Mouse (Mus musculus) midbrain, embryonic 14.5 days (tissue): ENCODE measurements around the gene Plxdc1. TPM values are rescaled to one million over a fixed set of nuclear protein-coding genes. Genes with fewer than 3 reads are reported as not detected.

Source experiments
- ATAC-seq: fragments of 200-750 bp; cut with Nextera tagmentation; 2 replicates; pipeline ENCODE4 v1.8.0; 2017; ENCODE audit warnings: moderate number of reproducible peaks, moderate library complexity; ENCODE audit not compliant: low FRiP score, low TSS enrichment
- DNase-seq: peaks from one replicate; pipeline ENCODE4 v3.0.0-alpha.2; 2015
- H3K27ac ChIP-seq: fragments of 300-500 bp; sonication (generic); replicated peaks from 2 replicates; pipeline ENCODE4 v1.5.1; 2014; ENCODE audit warnings: mild to moderate bottlenecking, low read depth, low read length, moderate library complexity
- H3K27me3 ChIP-seq: fragments of 300-500 bp; sonication (generic); 2 replicates; pipeline ENCODE4 v1.6.1; 2014; ENCODE audit warnings: low read length, control low read depth, mixed read lengths; ENCODE audit not compliant: control insufficient read depth, insufficient read depth
- H3K36me3 ChIP-seq: fragments of 300-500 bp; sonication (generic); 2 replicates; pipeline ENCODE4 v1.6.1; 2014; ENCODE audit warnings: low read length, control low read depth; ENCODE audit not compliant: control insufficient read depth, insufficient read depth
- H3K4me1 ChIP-seq: fragments of 300-500 bp; sonication (generic); 2 replicates; pipeline ENCODE4 v1.6.1; 2014; ENCODE audit warnings: mild to moderate bottlenecking, antibody characterized with exemption, low read length, control low read depth; ENCODE audit not compliant: control insufficient read depth, insufficient read depth
- H3K4me2 ChIP-seq: fragments of 300-500 bp; sonication (generic); 2 replicates; pipeline ENCODE4 v1.6.1; 2014; ENCODE audit warnings: mild to moderate bottlenecking, low read length, moderate library complexity
- H3K4me3 ChIP-seq: fragments of 300-500 bp; sonication (generic); replicated peaks from 2 replicates; pipeline ENCODE4 v1.5.1; 2014; ENCODE audit warnings: low read depth, low read length
- H3K9ac ChIP-seq: fragments of 300-500 bp; sonication (generic); replicated peaks from 2 replicates; pipeline ENCODE4 v1.6.1; 2014; ENCODE audit warnings: mild to moderate bottlenecking, low read length, moderate library complexity
- H3K9me3 ChIP-seq: fragments of 300-500 bp; sonication (generic); 2 replicates; pipeline ENCODE4 v1.6.1; 2016; ENCODE audit warnings: low read length, control low read depth, mixed read lengths; ENCODE audit not compliant: control insufficient read depth
- WGBS: fragments of 180-500 bp; shearing (Covaris S2); extraction: QIAGEN DNeasy Blood & Tissue Kit; methylation state at CpG from one replicate; pipeline ENCODE4 v1.1.7; 2014; 5-methylcytosine and 5-hydroxymethylcytosine counted together
- polyA plus RNA-seq: library from polyadenylated mRNA; unstranded; fragments of >200 nt; fragmentation: Nextera tagmentation; extraction: Ambion mirVana; gene quantifications from 2 replicates; pipeline ENCODE4 v1.2.1, GENCODE M21; 2014

Gene Plxdc1
- polyA plus RNA-seq, 1 experiment from 2014 or later = 0.96 TPM

GRCm38 (mm10) chr11:97936758-97937157 is 49.5 kb downstream of the Plxdc1 start:
- H3K4me2 ChIP-seq = no peak overlapping the region
- no peak for ATAC-seq
- whole genome bisulfite sequencing = 32% methylated on average over 3 of the region's 3 CpGs
- peak; percentile 72 for DNase-seq
- no peak overlapping the region for H3K4me3 ChIP-seq
- H3K4me1 ChIP-seq = no peaks in the 10 kb centered on the region
- no peak overlapping the region for H3K9ac ChIP-seq
- H3K27me3 ChIP-seq = no peaks in the 10 kb centered on the region
- H3K36me3 ChIP-seq = no peaks in the 10 kb centered on the region
- no peaks in the 10 kb centered on the region for H3K9me3 ChIP-seq
- no peak overlapping the region for H3K27ac ChIP-seq

DNA sequence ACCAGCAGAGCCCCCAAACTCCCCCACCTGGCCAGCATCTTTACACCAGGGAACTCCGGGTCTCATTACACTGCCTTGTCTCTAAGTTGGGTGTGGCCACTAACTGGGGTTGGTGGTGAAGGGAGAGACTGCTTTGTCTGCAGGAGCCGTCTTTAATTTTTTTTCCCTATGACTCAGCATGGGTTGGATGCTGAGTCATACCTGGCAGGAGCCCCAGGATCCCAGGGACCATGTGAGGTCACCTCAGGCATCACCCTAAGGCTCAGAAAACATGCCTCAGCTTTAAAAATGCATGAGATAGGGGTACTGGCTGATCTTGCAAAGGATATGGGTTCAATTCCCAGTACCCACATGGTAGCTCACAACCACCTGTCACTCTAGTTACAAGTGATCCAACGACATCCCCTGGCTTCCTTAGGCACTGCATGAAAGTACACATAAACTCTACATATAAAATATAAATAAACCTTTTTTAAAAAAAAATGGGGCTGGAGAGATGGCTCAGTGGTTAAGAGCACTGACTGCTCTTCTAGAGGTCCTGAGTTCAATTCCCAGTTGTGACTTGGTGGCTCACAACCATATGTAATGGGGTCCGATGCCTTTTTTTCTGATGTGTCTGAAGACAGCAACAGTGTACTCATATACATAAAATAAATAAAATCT is 50.2 kb downstream of the Plxdc1 start:
- no peaks in the 10 kb centered on the region for H3K36me3 ChIP-seq
- DNase-seq = no peak
- no peak overlapping the region for H3K9ac ChIP-seq
- H3K27ac ChIP-seq = no peak overlapping the region
- H3K4me2 ChIP-seq = no peak overlapping the region
- ATAC-seq = no peak
- H3K27me3 ChIP-seq = no peaks in the 10 kb centered on the region
- 52% methylated on average over 4 of the region's 4 CpGs for WGBS
- no peak overlapping the region for H3K4me3 ChIP-seq
- H3K9me3 ChIP-seq = no peaks in the 10 kb centered on the region
- no peaks in the 10 kb centered on the region for H3K4me1 ChIP-seq

- H3K4me3 ChIP-seq = no peak overlapping the region
- H3K4me1 ChIP-seq = no peaks in the 10 kb centered on the region
- no peaks in the 10 kb centered on the region for H3K27me3 ChIP-seq
- 73% methylated on average over 1 of the region's 1 CpGs for WGBS
- no peak overlapping the region for H3K4me2 ChIP-seq
- no peaks in the 10 kb centered on the region for H3K36me3 ChIP-seq
- DNase-seq = no peak
- H3K9me3 ChIP-seq = no peaks in the 10 kb centered on the region
- ATAC-seq = no peak
- no peak overlapping the region for H3K27ac ChIP-seq
- no peak overlapping the region for H3K9ac ChIP-seq
These were observed 52.7 kb downstream of the Plxdc1 start for GRCm38 (mm10) chr11:97933553-97933952.

DNA sequence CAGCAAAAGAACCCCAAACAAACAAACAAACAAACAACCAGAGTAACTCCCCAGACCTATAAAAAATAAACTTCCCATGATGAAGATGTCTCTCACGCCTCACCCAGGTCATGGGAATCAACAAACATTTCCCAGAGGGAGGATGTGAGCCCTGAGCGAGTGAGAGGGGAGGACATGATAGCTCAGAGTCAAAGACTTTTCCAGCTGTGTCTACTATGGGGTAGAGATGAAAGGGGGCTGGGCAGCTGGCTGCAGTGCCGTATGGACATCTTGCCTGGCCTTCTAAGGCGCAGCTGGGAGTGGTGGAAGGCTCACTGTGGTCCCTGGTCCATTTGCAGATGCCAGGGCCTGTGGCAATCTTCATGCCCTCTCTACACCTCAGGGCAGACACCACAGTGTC is 57.3 kb downstream of the Plxdc1 start:
- Histone ChIP-seq H3K27me3 (no peaks in the 10 kb centered on the region), H3K27ac (no peak overlapping the region), H3K36me3 (no peaks in the 10 kb centered on the region), H3K9ac (no peak overlapping the region), H3K9me3 (no peaks in the 10 kb centered on the region), H3K4me3 (no peak overlapping the region), H3K4me1 (no peaks in the 10 kb centered on the region), H3K4me2 (no peak overlapping the region)
- ATAC-seq (no peak), DNase-seq (no peak)
- 73% methylated on average over 4 of the region's 4 CpGs for WGBS

- Histone ChIP-seq H3K4me3 (no peak overlapping the region), H3K9ac (no peak overlapping the region), H3K4me1 (no peaks in the 10 kb centered on the region), H3K36me3 (no peaks in the 10 kb centered on the region), H3K9me3 (no peaks in the 10 kb centered on the region), H3K4me2 (no peak overlapping the region), H3K27ac (no peak overlapping the region), H3K27me3 (no peaks in the 10 kb centered on the region)
- WGBS = 91% methylated on average over 10 of the region's 10 CpGs
- DNase-seq = no peak
- ATAC-seq = no peak
These were observed 62.0 kb downstream of the Plxdc1 start for GRCm38 (mm10) chr11:97924217-97924616.

DNA sequence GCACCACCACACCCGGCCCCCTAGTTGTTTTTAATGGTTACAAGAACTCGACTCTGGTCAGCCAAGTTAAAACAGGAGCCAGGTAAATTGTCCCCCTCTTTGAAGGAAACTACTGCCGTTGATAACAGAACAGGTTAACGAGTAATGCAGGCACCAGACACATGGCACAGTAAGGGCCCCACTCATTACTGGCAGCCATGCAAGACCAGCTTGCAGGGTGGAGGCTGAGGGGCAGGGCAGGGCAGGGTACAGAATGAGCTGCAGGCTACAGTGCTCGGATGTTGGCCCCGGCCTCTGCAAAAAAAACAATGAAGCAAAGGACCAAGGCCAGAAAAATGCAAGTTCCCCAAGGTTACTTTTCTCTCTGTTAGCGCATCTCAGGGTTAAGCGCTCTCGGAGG is 62.6 kb downstream of the Plxdc1 start:
- H3K4me1 ChIP-seq = no peaks in the 10 kb centered on the region
- H3K4me3 ChIP-seq = no peak overlapping the region
- no peaks in the 10 kb centered on the region for H3K27me3 ChIP-seq
- no peak overlapping the region for H3K9ac ChIP-seq
- WGBS = 84% methylated on average over 9 of the region's 9 CpGs
- ATAC-seq = no peak
- H3K36me3 ChIP-seq = no peaks in the 10 kb centered on the region
- no peak for DNase-seq
- no peak overlapping the region for H3K4me2 ChIP-seq
- no peak overlapping the region for H3K27ac ChIP-seq
- no peaks in the 10 kb centered on the region for H3K9me3 ChIP-seq

DNA sequence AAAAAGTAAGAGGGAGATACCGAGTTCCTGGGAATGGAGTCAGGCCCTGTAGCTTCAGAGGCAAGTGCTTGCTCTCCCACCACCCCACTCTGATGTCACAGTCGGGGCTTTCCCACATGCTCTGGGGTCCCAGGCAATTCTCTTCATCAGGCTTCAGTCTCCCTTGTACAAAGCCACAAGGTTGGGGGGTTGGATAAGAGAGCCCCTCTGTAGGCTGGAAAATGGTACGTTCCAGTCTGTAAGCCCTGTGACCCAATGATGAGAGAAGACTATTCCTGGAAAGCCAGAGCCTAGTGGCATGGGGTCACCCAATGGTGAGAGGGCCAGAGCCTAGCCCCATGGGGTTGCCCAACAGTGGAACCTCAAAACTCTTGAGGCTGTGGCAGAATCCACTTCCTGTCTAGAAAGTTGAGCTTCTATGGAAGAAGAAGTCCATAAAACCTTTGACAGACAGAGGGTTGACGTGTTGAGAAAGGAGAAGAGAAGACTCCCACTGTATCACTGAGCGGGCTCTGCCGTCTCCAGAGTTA is 70.2 kb downstream of the Plxdc1 start:
- 97% methylated on average over 6 of the region's 6 CpGs for WGBS
- Histone ChIP-seq H3K4me3 (no peak overlapping the region), H3K27me3 (no peaks in the 10 kb centered on the region), H3K36me3 (no peaks in the 10 kb centered on the region), H3K4me2 (no peak overlapping the region), H3K9ac (no peak overlapping the region), H3K27ac (no peak overlapping the region), H3K9me3 (no peaks in the 10 kb centered on the region), H3K4me1 (no peaks in the 10 kb centered on the region)
- ATAC-seq = no peak
- DNase-seq = no peak

DNA sequence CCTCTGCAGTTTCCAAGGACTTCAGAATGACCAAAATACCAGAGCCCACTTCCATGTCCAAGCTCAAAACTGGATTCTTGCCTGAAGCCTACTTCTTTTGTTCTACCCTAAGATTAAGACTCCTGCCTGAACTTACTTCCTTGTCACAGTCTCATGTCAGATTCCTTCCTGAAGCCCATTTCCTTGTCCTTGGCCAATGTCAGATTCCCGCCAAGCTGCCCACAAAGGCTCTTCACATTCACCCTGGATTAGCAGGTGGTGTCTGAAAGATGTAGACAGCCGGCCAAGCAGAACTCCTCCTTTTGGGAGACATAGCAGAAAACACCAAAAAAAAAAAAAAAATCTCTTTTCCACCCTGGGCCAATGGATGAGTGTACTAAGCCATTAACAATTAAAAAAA is 70.8 kb downstream of the Plxdc1 start:
- Histone ChIP-seq H3K27me3 (no peaks in the 10 kb centered on the region), H3K9me3 (no peaks in the 10 kb centered on the region), H3K4me1 (no peaks in the 10 kb centered on the region), H3K27ac (no peak overlapping the region), H3K9ac (no peak overlapping the region), H3K36me3 (no peaks in the 10 kb centered on the region), H3K4me2 (no peak overlapping the region), H3K4me3 (no peak overlapping the region)
- no peak for DNase-seq
- ATAC-seq = no peak
- WGBS = 85% methylated on average over 2 of the region's 2 CpGs

GRCm38 (mm10) chr11:97913111-97913510 is 73.1 kb downstream of the Plxdc1 start:
- H3K4me3 ChIP-seq = no peak overlapping the region
- ATAC-seq (no peak), DNase-seq (no peak)

More at GRCm38 (mm10) chr11:97913111-97913510, 73.1 kb downstream of the Plxdc1 start:
- 90% methylated on average over 14 of the region's 14 CpGs for WGBS
- Histone ChIP-seq H3K4me1 (no peaks in the 10 kb centered on the region), H3K36me3 (no peaks in the 10 kb centered on the region), H3K4me2 (no peak overlapping the region), H3K9me3 (no peaks in the 10 kb centered on the region), H3K9ac (no peak overlapping the region), H3K27ac (no peak overlapping the region), H3K27me3 (no peaks in the 10 kb centered on the region)
